Mouse (Mus musculus) forebrain, embryonic 12.5 days (tissue): Measurements from ENCODE around the gene Cant1. TPM values are rescaled to one million over a fixed set of nuclear protein-coding genes. Genes with fewer than 3 reads are reported as not detected.
A peak's percentile ranks its signal among the peaks of the same experiment; 100 is the strongest.

Experiments used
- ATAC-seq: fragments of 200-750 bp; cut with Nextera tagmentation; 2 replicates; pipeline ENCODE4 v1.8.0; 2017; ENCODE audit warnings: moderate TSS enrichment; ENCODE audit not compliant: low FRiP score
- H3K27ac ChIP-seq: fragments of 300-500 bp; sonication (generic); 2 replicates; pipeline ENCODE4 v1.5.1; 2016; ENCODE audit warnings: mild to moderate bottlenecking
- H3K27me3 ChIP-seq: fragments of 300-500 bp; sonication (generic); 2 replicates; pipeline ENCODE4 v1.6.1; 2016; ENCODE audit warnings: mild to moderate bottlenecking
- H3K36me3 ChIP-seq: fragments of 300-500 bp; sonication (generic); replicated peaks from 2 replicates; pipeline ENCODE4 v1.6.1; 2016; ENCODE audit warnings: mild to moderate bottlenecking
- H3K4me1 ChIP-seq: fragments of 300-500 bp; sonication (generic); 2 replicates; pipeline ENCODE4 v1.6.1; 2016
- H3K4me2 ChIP-seq: fragments of 300-500 bp; sonication (generic); 2 replicates; pipeline ENCODE4 v1.6.1; 2016; ENCODE audit warnings: mild to moderate bottlenecking, moderate library complexity
- H3K4me3 ChIP-seq: fragments of 300-500 bp; sonication (generic); replicated peaks from 2 replicates; pipeline ENCODE4 v1.5.1; 2016; ENCODE audit warnings: mild to moderate bottlenecking
- H3K9ac ChIP-seq: fragments of 300-500 bp; sonication (generic); 2 replicates; pipeline ENCODE4 v1.6.1; 2016; ENCODE audit warnings: mild to moderate bottlenecking
- H3K9me3 ChIP-seq: fragments of 300-500 bp; sonication (generic); 2 replicates; pipeline ENCODE4 v1.6.1; 2016
- WGBS: fragments of 180-500 bp; shearing (Covaris S2); methylation state at CpG from one replicate; pipeline ENCODE4 v1.1.7; 2016; 5-methylcytosine and 5-hydroxymethylcytosine counted together
- polyA plus RNA-seq: library from polyadenylated mRNA; unstranded; fragments of >200 nt; fragmentation: Nextera tagmentation; extraction: Ambion mirVana; gene quantifications from 2 replicates; pipeline ENCODE4 v1.2.1, GENCODE M21; 2016

Gene Cant1
- polyA plus RNA-seq, 1 experiment from 2014 or later, result 27.0 TPM

GRCm38 (mm10) chr11:118412601-118413000 lies 6.3 kb downstream of the Cant1 start:
- no peak overlapping the region for H3K4me3 ChIP-seq
- H3K9me3 ChIP-seq, result no peaks in the 10 kb centered on the region
- no peak overlapping the region for H3K27ac ChIP-seq
- WGBS, result 81% methylated on average over 2 of the region's 2 CpGs
- no peaks in the 10 kb centered on the region for H3K27me3 ChIP-seq
- peaks cover 12% of the 10 kb centered on the region for H3K4me1 ChIP-seq
- peaks cover 63% of the 10 kb centered on the region for H3K36me3 ChIP-seq
- no peak for ATAC-seq
- no peak overlapping the region for H3K4me2 ChIP-seq
- H3K9ac ChIP-seq, result no peak overlapping the region

GRCm38 (mm10) chr11:118411271-118411670 lies 7.6 kb downstream of the Cant1 start:
- no peak for ATAC-seq
- H3K36me3 ChIP-seq, result peaks cover 76% of the 10 kb centered on the region
- no peak overlapping the region for H3K9ac ChIP-seq
- H3K27me3 ChIP-seq, result no peaks in the 10 kb centered on the region
- 88% methylated on average over 8 of the region's 8 CpGs for WGBS
- H3K4me1 ChIP-seq, result no peaks in the 10 kb centered on the region
- no peak overlapping the region for H3K27ac ChIP-seq
- H3K9me3 ChIP-seq, result no peaks in the 10 kb centered on the region
- H3K4me3 ChIP-seq, result no peak overlapping the region
- H3K4me2 ChIP-seq, result no peak overlapping the region

- ATAC-seq, result no peak
- no peak overlapping the region for H3K4me2 ChIP-seq
- H3K4me1 ChIP-seq, result no peaks in the 10 kb centered on the region
- no peak overlapping the region for H3K27ac ChIP-seq
- H3K36me3 ChIP-seq, result peaks cover 80% of the 10 kb centered on the region
- H3K9ac ChIP-seq, result no peak overlapping the region
- no peaks in the 10 kb centered on the region for H3K27me3 ChIP-seq
- 95% methylated on average over 10 of the region's 10 CpGs for WGBS
- no peaks in the 10 kb centered on the region for H3K9me3 ChIP-seq
- no peak overlapping the region for H3K4me3 ChIP-seq
Measured at GRCm38 (mm10) chr11:118410479-118410878, 8.4 kb downstream of the Cant1 start.

- ATAC-seq, result no peak
Measured at GRCm38 (mm10) chr11:118410073-118410444, 8.8 kb downstream of the Cant1 start.

GRCm38 (mm10) chr11:118409106-118410072 lies 9.5 kb downstream of the Cant1 start:
- 89% methylated on average over 12 of the region's 12 CpGs for WGBS
- H3K36me3 ChIP-seq, result peaks cover 71% of the 10 kb centered on the region

More at GRCm38 (mm10) chr11:118410073-118410444, 8.8 kb downstream of the Cant1 start:
- 88% methylated on average over 1 of the region's 1 CpGs for WGBS
- Histone ChIP-seq H3K27ac (no peak overlapping the region), H3K9me3 (no peaks in the 10 kb centered on the region), H3K27me3 (no peaks in the 10 kb centered on the region), H3K36me3 (peaks cover 78% of the 10 kb centered on the region), H3K4me3 (no peak overlapping the region), H3K4me2 (no peak overlapping the region), H3K4me1 (no peaks in the 10 kb centered on the region), H3K9ac (no peak overlapping the region)

GRCm38 (mm10) chr11:118408051-118408740 lies 10.7 kb downstream of the Cant1 start:
- H3K4me3 ChIP-seq, result no peak overlapping the region
- 0 out of 2 replicates have a peak overlapping the region, but pooled peaks have one; percentile 8 for H3K27ac ChIP-seq
- no peaks in the 10 kb centered on the region for H3K9me3 ChIP-seq
- ATAC-seq, result no peak
- no peak overlapping the region for H3K4me2 ChIP-seq
- H3K4me1 ChIP-seq, result no peaks in the 10 kb centered on the region
- peaks cover 65% of the 10 kb centered on the region for H3K36me3 ChIP-seq
- no peak overlapping the region for H3K9ac ChIP-seq
- WGBS, result 88% methylated on average over 18 of the region's 18 CpGs
- no peaks in the 10 kb centered on the region for H3K27me3 ChIP-seq

More at GRCm38 (mm10) chr11:118409106-118410072, 9.5 kb downstream of the Cant1 start:
- Histone ChIP-seq H3K27ac (no peak overlapping the region), H3K4me2 (no peak overlapping the region), H3K9ac (no peak overlapping the region), H3K4me3 (no peak overlapping the region), H3K27me3 (no peaks in the 10 kb centered on the region), H3K4me1 (no peaks in the 10 kb centered on the region), H3K9me3 (no peaks in the 10 kb centered on the region)
- no peak for ATAC-seq

- Histone ChIP-seq H3K4me2 (no peak overlapping the region), H3K27me3 (no peaks in the 10 kb centered on the region), H3K9ac (no peak overlapping the region), H3K4me3 (no peak overlapping the region), H3K4me1 (no peaks in the 10 kb centered on the region), H3K27ac (no peak overlapping the region), H3K36me3 (peaks cover 64% of the 10 kb centered on the region), H3K9me3 (no peaks in the 10 kb centered on the region)
- WGBS, result 88% methylated on average over 23 of the region's 23 CpGs
- ATAC-seq, result no peak
Measured at GRCm38 (mm10) chr11:118407318-118407910, 11.5 kb downstream of the Cant1 start.

GRCm38 (mm10) chr11:118406521-118406920 lies 12.4 kb downstream of the Cant1 start:
- no peak for ATAC-seq
- H3K4me2 ChIP-seq, result no peak overlapping the region
- no peaks in the 10 kb centered on the region for H3K9me3 ChIP-seq
- no peaks in the 10 kb centered on the region for H3K4me1 ChIP-seq
- 94% methylated on average over 5 of the region's 5 CpGs for WGBS
- H3K27me3 ChIP-seq, result no peaks in the 10 kb centered on the region
- peaks cover 56% of the 10 kb centered on the region for H3K36me3 ChIP-seq
- no peak overlapping the region for H3K4me3 ChIP-seq
- H3K9ac ChIP-seq, result no peak overlapping the region
- no peak overlapping the region for H3K27ac ChIP-seq

GRCm38 (mm10) chr11:118405311-118405710 lies 13.6 kb downstream of the Cant1 start:
- no peaks in the 10 kb centered on the region for H3K27me3 ChIP-seq
- H3K9ac ChIP-seq, result no peak overlapping the region
- no peak overlapping the region for H3K4me3 ChIP-seq
- no peaks in the 10 kb centered on the region; the same call in 1 of the 2 replicates for H3K4me1 ChIP-seq
- H3K36me3 ChIP-seq, result peaks cover 44% of the 10 kb centered on the region
- H3K27ac ChIP-seq, result no peak overlapping the region
- ATAC-seq, result no peak
- no peaks in the 10 kb centered on the region for H3K9me3 ChIP-seq
- H3K4me2 ChIP-seq, result no peak overlapping the region
- WGBS, result 92% methylated on average over 8 of the region's 8 CpGs

- no peak overlapping the region for H3K4me2 ChIP-seq
- no peaks in the 10 kb centered on the region for H3K9me3 ChIP-seq
- H3K27ac ChIP-seq, result no peak overlapping the region
- H3K4me3 ChIP-seq, result no peak overlapping the region
- H3K27me3 ChIP-seq, result no peaks in the 10 kb centered on the region
- ATAC-seq, result no peak
- no peaks in the 10 kb centered on the region; the same call in 1 of the 2 replicates for H3K4me1 ChIP-seq
- 77% methylated on average over 6 of the region's 6 CpGs for WGBS
- H3K36me3 ChIP-seq, result peaks cover 34% of the 10 kb centered on the region
- no peak overlapping the region for H3K9ac ChIP-seq
Measured at GRCm38 (mm10) chr11:118403951-118404899, 14.7 kb downstream of the Cant1 start.

GRCm38 (mm10) chr11:118403183-118403582 lies 15.7 kb downstream of the Cant1 start:
- Histone ChIP-seq H3K4me1 (no peaks in the 10 kb centered on the region; the same call in 1 of the 2 replicates), H3K9me3 (no peaks in the 10 kb centered on the region), H3K9ac (no peak overlapping the region), H3K36me3 (peaks cover 28% of the 10 kb centered on the region), H3K4me3 (no peak overlapping the region), H3K27ac (no peak overlapping the region), H3K27me3 (no peaks in the 10 kb centered on the region), H3K4me2 (no peak overlapping the region)
- ATAC-seq, result no peak
- WGBS, result 98% methylated on average over 2 of the region's 2 CpGs
